Mouse (Mus musculus) forebrain, embryonic 14.5 days (tissue): ENCODE measurements at regions not wholly inside any gene's neighbourhood (a gene's known extent, or its start where the extent isn't known, plus 50 kb on each side); places are given as distances from the start of the nearest gene placed in this dataset.
A peak's percentile ranks its signal among the peaks of the same experiment; 100 is the strongest.
"Not testable (repeated sequence)": the region's sequence is repeated elsewhere in the genome, so short reads cannot be mapped to it uniquely, and the experiment has no call there.

ENCODE experiments used
- ATAC-seq: fragments of 200-750 bp; cut with Nextera tagmentation; 2 replicates; pipeline ENCODE4 v1.8.0; 2017; ENCODE audit warnings: mild to moderate bottlenecking, moderate library complexity
- DNase-seq: peaks from one replicate; pipeline ENCODE4 v3.0.0-alpha.2; 2015; ENCODE audit warnings: low spot score
- H3K27ac ChIP-seq: fragments of 300-500 bp; sonication (generic); 2 replicates; pipeline ENCODE4 v1.5.1; 2014; ENCODE audit warnings: low read depth, mild to moderate bottlenecking, control low read depth, low read length, moderate library complexity
- H3K27me3 ChIP-seq: fragments of 300-500 bp; sonication (generic); replicated peaks from 2 replicates; pipeline ENCODE4 v1.6.1; 2014; ENCODE audit warnings: low read length, control low read depth, mixed read lengths; ENCODE audit not compliant: control insufficient read depth, insufficient read depth
- H3K36me3 ChIP-seq: fragments of 300-500 bp; sonication (generic); 2 replicates; pipeline ENCODE4 v1.6.1; 2014; ENCODE audit warnings: low read length, control low read depth; ENCODE audit not compliant: control insufficient read depth, insufficient read depth
- H3K4me1 ChIP-seq: fragments of 300-500 bp; sonication (generic); 2 replicates; pipeline ENCODE4 v1.6.1; 2014; ENCODE audit warnings: antibody characterized with exemption, low read length, control low read depth; ENCODE audit not compliant: control insufficient read depth, insufficient read depth
- H3K4me2 ChIP-seq: fragments of 300-500 bp; sonication (generic); 2 replicates; pipeline ENCODE4 v1.6.1; 2014; ENCODE audit warnings: mild to moderate bottlenecking, control low read depth, low read length
- H3K4me3 ChIP-seq: fragments of 300-500 bp; sonication (generic); 2 replicates; pipeline ENCODE4 v1.5.1; 2014; ENCODE audit warnings: low read depth, low read length, control low read depth
- H3K9ac ChIP-seq: fragments of 300-500 bp; sonication (generic); 2 replicates; pipeline ENCODE4 v1.6.1; 2014; ENCODE audit warnings: mild to moderate bottlenecking, low read length, control low read depth, moderate library complexity
- H3K9me3 ChIP-seq: fragments of 300-500 bp; sonication (generic); replicated peaks from 2 replicates; pipeline ENCODE4 v1.6.1; 2016; ENCODE audit warnings: low read length, control low read depth, mixed read lengths; ENCODE audit not compliant: control insufficient read depth
- WGBS: fragments of 180-500 bp; shearing (Covaris S2); extraction: QIAGEN DNeasy Blood & Tissue Kit; methylation state at CpG from one replicate; pipeline ENCODE4 v1.1.7; 2014; 5-methylcytosine and 5-hydroxymethylcytosine counted together

- H3K27ac ChIP-seq, H3K36me3 ChIP-seq, H3K9me3 ChIP-seq, H3K4me1 ChIP-seq, H3K27me3 ChIP-seq, DNase-seq, H3K4me3 ChIP-seq, H3K4me2 ChIP-seq, ATAC-seq, H3K9ac ChIP-seq: not testable (repeated sequence)
- 81% methylated on average over 2 of the region's 2 CpGs for WGBS
Measured at GRCm38 (mm10) chr9:6845281-6845680, 339.0 kb downstream of the Dync2h1 start.

- ATAC-seq, H3K9me3 ChIP-seq, H3K27me3 ChIP-seq, H3K4me3 ChIP-seq, H3K9ac ChIP-seq, H3K27ac ChIP-seq, H3K4me1 ChIP-seq, H3K36me3 ChIP-seq, DNase-seq, H3K4me2 ChIP-seq: not testable (repeated sequence)
- 84% methylated on average over 5 of the region's 5 CpGs for WGBS
Measured at GRCm38 (mm10) chr9:6834936-6835335, 349.3 kb downstream of the Dync2h1 start.

GRCm38 (mm10) chr9:6834470-6834869 lies 349.8 kb downstream of the Dync2h1 start:
- Histone ChIP-seq H3K27ac (no peak overlapping the region), H3K9ac (no peak overlapping the region), H3K36me3 (no peaks in the 10 kb centered on the region), H3K4me2 (no peak overlapping the region), H3K9me3 (no peaks in the 10 kb centered on the region), H3K4me3 (no peak overlapping the region), H3K4me1 (no peaks in the 10 kb centered on the region), H3K27me3 (no peaks in the 10 kb centered on the region)
- 71% methylated on average over 5 of the region's 5 CpGs for WGBS
- ATAC-seq = no peak
- DNase-seq = no peak

DNA sequence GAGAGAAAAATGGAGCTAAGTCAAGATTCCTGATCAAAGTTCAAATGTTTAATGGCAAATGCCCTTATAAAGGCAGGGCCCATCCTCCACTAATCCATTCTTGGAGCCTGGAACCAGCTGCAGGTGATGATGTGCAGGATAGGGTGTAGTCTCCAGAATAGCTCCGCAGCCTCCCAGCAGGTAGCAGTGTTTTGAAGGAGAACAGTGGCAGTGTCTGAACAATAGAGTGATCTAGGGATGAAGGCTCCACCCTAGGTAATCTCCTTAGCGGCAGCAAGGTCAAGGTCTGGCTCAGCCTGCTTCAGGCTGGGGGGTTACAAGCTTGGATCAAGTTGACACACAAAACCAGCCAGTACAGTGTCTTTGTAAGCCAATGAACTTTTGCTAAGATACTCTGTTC lies 351.4 kb downstream of the Dync2h1 start:
- ATAC-seq (no peak), DNase-seq (no peak)
- H3K27me3 ChIP-seq = no peaks in the 10 kb centered on the region
- H3K4me3 ChIP-seq = no peak overlapping the region
- no peak overlapping the region for H3K4me2 ChIP-seq
- no peaks in the 10 kb centered on the region for H3K9me3 ChIP-seq
- 27% methylated on average over 2 of the region's 2 CpGs for WGBS
- H3K36me3 ChIP-seq = no peaks in the 10 kb centered on the region
- H3K27ac ChIP-seq = no peak overlapping the region
- H3K9ac ChIP-seq = no peak overlapping the region
- H3K4me1 ChIP-seq = no peaks in the 10 kb centered on the region

DNA sequence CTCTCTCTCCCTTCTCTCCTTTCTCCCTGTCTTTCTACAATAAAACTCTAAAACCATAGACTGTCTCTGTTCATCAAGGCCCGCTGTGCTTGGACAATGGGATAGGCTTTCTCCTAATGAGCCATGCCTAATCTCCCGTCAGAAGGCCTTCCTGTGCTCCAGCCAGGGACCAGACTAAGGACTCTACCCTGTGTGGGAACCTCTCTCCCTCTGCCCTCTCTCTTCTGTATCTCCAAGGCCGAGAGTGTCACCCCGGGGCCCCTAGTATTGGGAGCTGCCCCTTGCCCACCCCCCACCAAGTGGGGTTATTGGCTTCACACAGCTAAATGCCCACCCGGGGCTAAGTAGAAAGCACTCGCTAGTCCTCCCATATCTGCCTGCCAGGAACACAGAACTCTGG lies 352.6 kb downstream of the Dync2h1 start:
- H3K4me1 ChIP-seq, H3K27me3 ChIP-seq, H3K9ac ChIP-seq, H3K9me3 ChIP-seq, DNase-seq, H3K27ac ChIP-seq, ATAC-seq, H3K36me3 ChIP-seq, H3K4me2 ChIP-seq, H3K4me3 ChIP-seq: not testable (repeated sequence)
- 50% methylated on average over 6 of the region's 6 CpGs for WGBS

GRCm38 (mm10) chr9:6826581-6826980 lies 357.7 kb downstream of the Dync2h1 start:
- DNase-seq (no peak), ATAC-seq (no peak)
- WGBS = 92% methylated on average over 3 of the region's 3 CpGs

DNA sequence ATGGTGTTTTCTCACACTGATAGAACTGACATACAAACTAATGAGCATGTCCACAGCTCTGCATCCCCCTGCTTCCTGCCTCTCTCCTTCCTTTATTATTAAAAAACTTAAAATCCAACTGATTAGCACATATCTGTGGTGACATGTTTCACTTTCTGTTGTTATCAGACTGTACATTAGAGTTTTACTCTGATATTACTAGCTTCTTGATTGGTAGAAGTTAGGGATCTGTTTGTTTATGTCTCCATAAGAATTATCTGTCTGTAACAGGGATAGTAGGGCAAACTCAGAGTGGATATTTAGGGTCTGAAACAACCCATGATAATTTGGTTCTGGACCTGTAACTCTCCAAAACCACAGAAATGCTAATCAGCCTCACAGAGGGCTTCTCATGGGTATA lies 358.6 kb downstream of the Dync2h1 start:
- H3K4me3 ChIP-seq = no peak overlapping the region
- H3K9me3 ChIP-seq = no peaks in the 10 kb centered on the region
- DNase-seq (no peak), ATAC-seq (no peak)
- no peak overlapping the region for H3K27ac ChIP-seq
- no peaks in the 10 kb centered on the region for H3K4me1 ChIP-seq
- H3K4me2 ChIP-seq = no peak overlapping the region
- H3K27me3 ChIP-seq = no peaks in the 10 kb centered on the region
- H3K36me3 ChIP-seq = no peaks in the 10 kb centered on the region
- no peak overlapping the region for H3K9ac ChIP-seq

More at GRCm38 (mm10) chr9:6826581-6826980, 357.7 kb downstream of the Dync2h1 start:
- no peak overlapping the region for H3K9ac ChIP-seq
- H3K4me2 ChIP-seq = no peak overlapping the region
- no peaks in the 10 kb centered on the region for H3K27me3 ChIP-seq
- no peaks in the 10 kb centered on the region for H3K9me3 ChIP-seq
- H3K4me1 ChIP-seq = no peaks in the 10 kb centered on the region
- no peak overlapping the region for H3K4me3 ChIP-seq
- H3K27ac ChIP-seq = no peak overlapping the region
- H3K36me3 ChIP-seq = no peaks in the 10 kb centered on the region

DNA sequence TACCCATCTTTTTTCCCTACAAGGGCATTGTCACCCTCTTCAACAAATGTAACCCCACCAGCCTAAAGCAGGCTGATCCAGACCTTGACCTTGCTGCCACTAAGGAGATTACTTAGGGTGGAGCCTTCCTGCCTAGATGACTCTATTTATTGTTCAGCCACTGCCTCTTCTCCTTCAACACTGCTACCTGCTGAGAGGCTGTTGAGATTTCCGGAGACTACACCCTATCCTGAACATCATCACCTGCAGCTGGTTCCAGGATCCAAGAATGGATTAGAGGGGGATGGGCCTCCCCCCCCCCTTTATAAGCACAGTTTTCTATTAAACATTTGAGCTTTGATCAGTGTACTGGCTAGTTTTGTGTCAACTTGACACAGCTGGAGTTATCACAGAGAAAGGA lies 360.3 kb downstream of the Dync2h1 start:
- H3K27ac ChIP-seq, H3K4me1 ChIP-seq, H3K9me3 ChIP-seq, DNase-seq, H3K9ac ChIP-seq, H3K4me2 ChIP-seq, H3K27me3 ChIP-seq, H3K36me3 ChIP-seq, H3K4me3 ChIP-seq, ATAC-seq: not testable (repeated sequence)
- WGBS = 84% methylated on average over 1 of the region's 1 CpGs

GRCm38 (mm10) chr9:6823536-6823935 lies 360.7 kb downstream of the Dync2h1 start:
- 85% methylated on average over 1 of the region's 1 CpGs for WGBS
- Histone ChIP-seq H3K4me3 (no peak overlapping the region), H3K4me2 (no peak overlapping the region), H3K9ac (no peak overlapping the region), H3K27ac (no peak overlapping the region), H3K27me3 (no peaks in the 10 kb centered on the region), H3K36me3 (no peaks in the 10 kb centered on the region), H3K9me3 (no peaks in the 10 kb centered on the region), H3K4me1 (no peaks in the 10 kb centered on the region)
- DNase-seq (no peak), ATAC-seq (no peak)

GRCm38 (mm10) chr9:6776671-6777070 lies 407.6 kb downstream of the Dync2h1 start:
- 9% methylated on average over 2 of the region's 2 CpGs for WGBS
- ATAC-seq = no peak
- no peak overlapping the region for H3K4me2 ChIP-seq

More at GRCm38 (mm10) chr9:6776671-6777070, 407.6 kb downstream of the Dync2h1 start:
- H3K4me1 ChIP-seq = no peaks in the 10 kb centered on the region
- no peaks in the 10 kb centered on the region for H3K27me3 ChIP-seq
- H3K27ac ChIP-seq = no peak overlapping the region
- no peaks in the 10 kb centered on the region for H3K9me3 ChIP-seq
- peak; percentile 4 for DNase-seq
- H3K9ac ChIP-seq = no peak overlapping the region
- no peaks in the 10 kb centered on the region for H3K36me3 ChIP-seq
- H3K4me3 ChIP-seq = no peak overlapping the region
